Mouse (Mus musculus): ENCODE measurements around the gene Ptpn18. TPM values are rescaled to one million over a fixed set of nuclear protein-coding genes. Genes with fewer than 3 reads are reported as not detected.
"Not testable (repeated sequence)": the region's sequence is repeated elsewhere in the genome, so short reads cannot be mapped to it uniquely, and the experiment has no call there.

Ptpn18 gene
- total RNA-seq, 2 experiments from 2014 or later, result 86.1 to 428 TPM

DNA sequence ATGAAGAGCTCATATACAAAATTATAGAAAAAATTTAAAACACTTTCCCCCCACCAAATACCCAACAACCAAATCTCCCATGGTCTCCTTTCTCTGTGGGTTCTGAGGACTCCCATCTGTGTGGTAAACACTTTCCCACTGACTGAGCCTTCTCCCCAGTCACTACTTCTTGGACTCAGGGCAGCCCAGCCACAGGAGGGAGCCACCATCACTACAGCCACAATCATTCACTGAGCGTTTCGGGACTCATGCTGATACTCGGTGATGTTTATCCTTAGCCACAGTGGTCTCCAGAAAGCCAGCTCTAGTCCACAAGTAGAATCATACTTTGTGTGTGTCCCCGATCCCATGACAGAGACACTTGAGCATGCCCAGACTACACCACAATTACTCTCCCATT lies 53.5 kb downstream of the Ptpn18 start:
- ATAC-seq (ENCODE audit: poor library complexity, severe bottlenecking), result no peak

DNA sequence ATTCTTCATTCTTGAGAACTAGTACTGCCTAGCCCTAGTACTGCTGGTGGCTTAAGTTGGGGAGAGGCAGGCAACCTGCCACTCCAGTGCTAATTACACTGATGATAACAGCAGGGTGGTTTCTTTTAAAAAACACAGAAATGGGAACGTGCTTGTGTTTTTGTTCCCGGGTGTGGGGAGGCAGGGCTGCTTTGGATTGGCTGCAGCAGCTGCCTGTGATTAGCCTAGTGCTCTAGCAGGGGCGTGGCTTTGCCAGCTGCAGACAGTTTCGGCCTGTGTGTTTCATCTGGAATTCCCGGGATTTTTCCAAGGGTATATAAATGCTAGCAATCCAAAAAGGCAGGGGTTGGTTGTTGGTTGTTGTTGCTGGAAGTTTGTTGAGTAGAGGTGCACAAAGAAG lies 57.0 kb downstream of the Ptpn18 start:
- no peak for ATAC-seq (ENCODE audit: poor library complexity, severe bottlenecking)

DNA sequence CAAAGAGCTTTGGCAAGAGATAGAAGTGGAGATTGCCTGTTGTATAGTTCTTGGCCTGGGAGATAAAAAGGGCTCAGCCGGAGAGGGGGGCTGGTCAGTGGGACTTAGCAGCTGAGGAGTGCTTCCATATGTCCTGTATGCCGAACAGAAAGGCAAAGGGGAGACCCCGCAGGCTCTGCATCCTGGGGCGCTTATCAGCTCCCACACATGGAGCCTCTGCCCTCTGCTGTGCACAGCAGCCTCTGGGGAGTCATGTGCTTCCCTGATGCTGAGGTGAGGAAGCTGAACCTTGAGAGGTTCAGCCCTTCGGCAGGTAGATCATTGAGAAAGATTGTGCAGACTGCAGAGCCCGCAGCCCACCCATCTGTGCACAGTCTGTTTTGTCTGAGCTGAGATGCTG lies 57.7 kb downstream of the Ptpn18 start:
- not testable (repeated sequence) for ATAC-seq (ENCODE audit: poor library complexity, severe bottlenecking)

DNA sequence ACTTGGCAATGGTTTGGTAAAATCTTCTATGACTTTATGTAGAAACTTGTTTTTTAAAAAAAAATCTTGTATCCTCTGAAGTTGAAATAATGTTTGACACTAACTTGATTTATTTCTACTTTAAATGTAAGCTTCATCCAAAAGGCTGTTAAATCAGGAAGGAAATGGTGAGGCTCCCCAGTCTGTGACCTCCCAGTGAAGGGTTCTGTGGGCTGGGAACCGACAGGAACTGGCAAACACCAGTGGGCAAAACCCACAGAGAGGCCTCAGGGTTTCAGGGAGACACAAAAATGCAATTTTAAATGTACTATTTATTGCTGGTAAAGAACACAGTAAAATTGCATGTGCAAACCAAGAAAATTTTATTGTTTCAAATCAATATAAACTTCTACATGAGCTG lies 58.2 kb downstream of the Ptpn18 start:
- not testable (repeated sequence) for ATAC-seq (ENCODE audit: poor library complexity, severe bottlenecking)

DNA sequence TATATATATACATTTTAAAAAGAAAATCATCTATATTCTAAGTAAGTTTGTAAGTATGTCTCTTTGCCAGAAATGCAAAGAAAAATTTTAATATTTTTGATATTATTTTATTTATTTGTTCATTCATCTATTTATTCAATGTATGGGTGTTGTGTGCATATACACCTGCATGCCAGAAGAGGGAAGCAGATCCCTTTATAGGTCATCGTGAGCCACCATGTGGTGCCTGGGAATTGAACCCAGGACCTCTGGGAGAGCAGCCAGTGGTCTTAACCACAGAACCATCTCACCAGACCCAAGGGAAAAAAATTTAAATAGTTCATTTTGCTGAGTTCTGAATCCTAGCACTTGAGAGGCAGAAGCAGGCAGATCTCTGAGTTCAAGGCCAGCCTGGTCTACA lies 58.7 kb downstream of the Ptpn18 start:
- no peak for ATAC-seq (ENCODE audit: poor library complexity, severe bottlenecking)

DNA sequence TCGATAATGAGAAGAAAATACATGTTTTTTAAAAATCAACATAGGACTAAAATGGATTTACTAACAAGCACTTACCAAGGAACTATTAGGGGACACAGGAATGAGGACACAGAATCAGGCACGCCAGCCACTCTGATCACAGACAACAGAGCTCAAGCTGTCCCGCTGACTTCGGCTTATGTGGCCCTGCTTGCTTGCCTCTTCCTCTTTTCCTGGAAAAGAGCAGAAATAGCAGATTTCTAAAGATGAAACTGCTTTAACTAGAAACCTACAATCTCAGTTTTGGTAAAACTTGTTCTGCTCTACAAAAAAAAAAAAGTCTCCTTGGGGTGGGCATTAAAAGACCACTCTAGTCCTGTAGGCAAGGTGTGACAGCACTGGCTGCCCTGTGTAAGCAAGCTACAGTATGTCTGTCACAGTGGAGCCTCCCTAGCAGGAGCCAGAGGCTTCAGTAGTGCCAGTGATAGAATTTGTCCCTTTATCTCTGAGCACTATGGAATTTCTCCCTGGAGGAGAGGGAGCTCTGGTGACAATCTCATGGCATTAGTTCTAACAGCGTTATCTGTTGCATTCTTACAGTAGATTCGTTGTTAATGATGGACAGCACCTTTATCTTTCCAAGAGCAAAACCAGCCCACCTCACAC lies 62.8 kb downstream of the Ptpn18 start:
- ATAC-seq (ENCODE audit: poor library complexity, severe bottlenecking), result no peak

DNA sequence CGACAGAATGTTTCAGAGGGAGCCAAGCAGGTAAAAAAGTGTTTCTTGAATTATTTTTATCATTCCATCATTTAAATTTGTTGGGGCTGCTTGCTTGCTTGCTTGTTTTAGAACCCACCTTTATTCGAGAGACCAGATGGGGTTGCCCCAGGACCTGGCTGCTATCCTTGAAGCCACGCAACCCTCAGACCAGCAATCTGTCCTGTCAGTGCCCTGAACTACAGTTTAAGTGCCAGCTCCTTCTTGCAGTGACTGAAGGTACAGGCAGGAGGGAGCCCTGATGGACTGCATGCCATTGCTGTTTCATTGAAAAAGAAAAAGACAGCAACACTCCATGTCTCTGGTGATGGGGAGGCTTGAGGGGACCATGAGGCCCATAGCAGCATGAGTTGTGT lies 63.3 kb downstream of the Ptpn18 start:
- no peak for ATAC-seq (ENCODE audit: poor library complexity, severe bottlenecking)

DNA sequence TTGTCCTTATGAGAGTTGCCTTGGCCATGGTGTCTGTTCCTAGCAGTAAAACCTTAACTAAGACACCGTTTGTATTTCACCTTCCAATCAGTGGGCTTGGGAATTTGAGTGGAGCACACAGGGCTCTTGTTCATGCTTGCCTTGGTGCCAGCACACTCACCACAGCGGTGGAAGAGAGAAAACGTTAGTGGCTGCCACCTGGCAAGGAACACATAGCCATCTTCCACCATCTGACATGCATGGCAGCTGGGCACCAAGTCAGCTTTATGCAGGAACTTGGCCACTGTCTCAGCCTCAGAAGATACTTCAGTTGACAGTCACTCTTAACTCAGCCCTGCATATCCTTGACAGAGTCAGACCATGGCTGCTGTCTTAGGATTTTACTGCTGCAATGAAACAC lies 64.1 kb downstream of the Ptpn18 start:
- no peak for ATAC-seq (ENCODE audit: poor library complexity, severe bottlenecking)

Other genes starting within 250 kb of the Ptpn18 start
- gene Ccdc115, start 20.1 kb upstream of the Ptpn18 start, total RNA-seq (2015), result 47.7 and 48.0 TPM in 2 replicates
- 42.1 and 55.3 TPM in 2 replicates for gene Ccdc115, start 20.1 kb upstream of the Ptpn18 start, total RNA-seq (2017)
- 29.1 and 30.6 TPM in 2 replicates for gene Imp4, start 19.9 kb upstream of the Ptpn18 start, total RNA-seq (2015)
- 13.3 and 14.7 TPM in 2 replicates for gene Imp4, start 19.9 kb upstream of the Ptpn18 start, total RNA-seq (2017)
- gene Prss39, start 38.6 kb downstream of the Ptpn18 start, total RNA-seq (2015), result 0.21 TPM in 1 of 2 replicates, not detected in the other
- not detected in 2 replicates for gene Prss39, start 38.6 kb downstream of the Ptpn18 start, total RNA-seq (2017)
- gene Cfc1, start 75.9 kb downstream of the Ptpn18 start, total RNA-seq (2015), result not detected in 2 replicates
- not detected in 2 replicates for gene Cfc1, start 75.9 kb downstream of the Ptpn18 start, total RNA-seq (2017)
- not detected in 2 replicates for gene Prss40, start 101.2 kb downstream of the Ptpn18 start, total RNA-seq (2015)
- gene Prss40, start 101.2 kb downstream of the Ptpn18 start, total RNA-seq (2017), result not detected in 2 replicates
- gene Amer3, start 119.9 kb downstream of the Ptpn18 start, total RNA-seq (2015), result not detected in 2 replicates
- not detected in 2 replicates for gene Amer3, start 119.9 kb downstream of the Ptpn18 start, total RNA-seq (2017)